Mouse (Mus musculus): ENCODE measurements at regions not wholly inside any gene's neighbourhood (a gene's known extent, or its start where the extent isn't known, plus 50 kb on each side); places are given as distances from the start of the nearest gene placed in this dataset.
"Not testable (repeated sequence)": the region's sequence is repeated elsewhere in the genome, so short reads cannot be mapped to it uniquely, and the experiment has no call there.

DNA sequence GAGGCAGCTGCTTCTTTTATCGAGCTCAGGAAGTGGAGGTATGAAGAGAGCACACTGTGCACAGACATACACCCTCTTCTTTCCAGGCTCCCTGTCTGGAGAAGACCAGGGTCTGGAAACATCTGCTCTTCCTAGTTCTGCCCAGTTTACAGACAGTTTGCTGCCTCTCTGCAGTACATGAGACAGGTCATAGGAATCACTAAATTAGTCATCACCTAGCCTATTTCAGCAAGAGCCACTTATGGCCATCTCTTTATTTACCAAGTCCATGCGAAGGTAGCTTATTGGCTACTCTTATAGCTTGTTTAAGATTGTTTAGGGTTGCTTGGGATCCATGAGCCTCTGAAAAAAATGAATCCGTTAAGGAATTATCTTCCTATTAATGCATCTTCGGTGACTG lies 257.9 kb downstream of the Nfkbiz start:
- H3K9me3 ChIP-seq (replicated peaks; ENCODE audit: low read length), result no peaks in the 10 kb centered on the region
- no peak for DNase-seq (ENCODE audit: low spot score)
- H3K27me3 ChIP-seq (ENCODE audit: insufficient read depth, low read length), result no peaks in the 10 kb centered on the region
- no peak for ATAC-seq (replicated peaks; ENCODE audit: low FRiP score, low read depth)
- 85% methylated on average over 4 of the region's 4 CpGs for WGBS
- H3K4me1 ChIP-seq (replicated peaks; ENCODE audit: insufficient read depth, low read length), result no peaks in the 10 kb centered on the region
- TF ChIP-seq CTCF (IDR thresholded peaks at IDR 0.05; ENCODE audit: low read depth), result no peak
- H3K27ac ChIP-seq, result no peak overlapping the region
- no peak overlapping the region for H3K9ac ChIP-seq (ENCODE audit: low read depth, low read length)
- H3K36me3 ChIP-seq (ENCODE audit: insufficient read depth, low read length), result no peaks in the 10 kb centered on the region
- H3K4me3 ChIP-seq (replicated peaks; ENCODE audit: low read depth, low read length), result no peak overlapping the region
- H3K4me2 ChIP-seq (ENCODE audit: low read length), result no peak overlapping the region

DNA sequence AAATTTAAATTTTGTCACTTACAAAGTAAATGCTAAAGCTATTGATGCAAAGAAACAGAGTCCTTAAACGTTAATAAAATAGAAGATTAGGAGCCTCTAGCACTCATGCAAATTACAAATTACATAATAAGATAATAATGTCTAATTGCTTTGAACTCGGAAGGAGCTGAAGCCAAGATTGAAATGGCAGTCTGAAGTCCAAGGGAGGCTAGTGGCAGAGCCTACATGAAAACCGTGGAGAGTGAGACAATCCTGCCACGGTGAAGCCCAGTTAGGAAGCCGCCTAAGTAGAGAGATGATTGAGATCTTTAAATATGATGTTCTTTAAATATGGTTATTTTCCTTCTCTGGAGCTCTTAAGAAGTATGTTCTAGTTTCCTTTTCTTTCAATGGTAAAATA lies 260.0 kb downstream of the Nfkbiz start:
- Histone ChIP-seq H3K27ac (no peak overlapping the region), H3K4me2 (ENCODE audit: low read length) (no peak overlapping the region), H3K27me3 (ENCODE audit: insufficient read depth, low read length) (no peaks in the 10 kb centered on the region), H3K9ac (ENCODE audit: low read depth, low read length) (no peak overlapping the region), H3K4me3 (replicated peaks; ENCODE audit: low read depth, low read length) (no peak overlapping the region), H3K4me1 (replicated peaks; ENCODE audit: insufficient read depth, low read length) (no peaks in the 10 kb centered on the region), H3K9me3 (replicated peaks; ENCODE audit: low read length) (no peaks in the 10 kb centered on the region), H3K36me3 (ENCODE audit: insufficient read depth, low read length) (no peaks in the 10 kb centered on the region)
- DNase-seq (ENCODE audit: low spot score), result no peak
- WGBS, result 79% methylated on average over 5 of the region's 5 CpGs
- no peak for ATAC-seq (replicated peaks; ENCODE audit: low FRiP score, low read depth)
- TF ChIP-seq CTCF (IDR thresholded peaks at IDR 0.05; ENCODE audit: low read depth), result no peak

DNA sequence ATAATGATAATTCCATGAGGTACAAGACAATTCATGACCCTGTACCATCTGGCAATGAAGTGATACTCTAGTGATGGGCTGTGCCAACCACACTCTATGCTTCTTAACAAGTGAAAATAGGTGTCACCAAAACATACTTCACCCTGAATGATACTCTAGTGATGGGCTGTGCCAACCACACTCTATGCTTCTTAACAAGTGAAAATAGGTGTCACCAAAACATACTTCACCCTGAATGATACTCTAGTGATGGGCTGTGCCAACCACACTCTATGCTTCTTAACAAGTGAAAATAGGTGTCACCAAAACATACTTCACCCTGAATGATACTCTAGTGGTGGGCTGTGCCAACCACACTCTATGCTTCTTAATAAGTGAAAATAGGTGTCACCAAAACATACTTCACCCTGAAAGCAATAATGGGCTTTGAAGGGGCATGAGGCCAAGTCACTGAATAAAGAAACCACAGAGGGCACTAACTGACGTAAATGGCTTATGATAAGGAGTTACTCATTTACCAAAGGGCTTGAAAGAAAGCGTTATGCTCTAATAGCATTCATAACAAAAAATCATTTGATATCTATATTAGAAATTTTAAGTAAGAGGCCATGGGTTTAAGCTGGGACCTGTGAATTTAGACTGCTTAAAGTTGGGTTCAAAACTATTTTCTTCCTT lies 263.0 kb downstream of the Nfkbiz start:
- H3K4me1 ChIP-seq (replicated peaks; ENCODE audit: insufficient read depth, low read length); H3K4me2 ChIP-seq (ENCODE audit: low read length); H3K27ac ChIP-seq; H3K36me3 ChIP-seq (ENCODE audit: insufficient read depth, low read length); H3K9ac ChIP-seq (ENCODE audit: low read depth, low read length); H3K9me3 ChIP-seq (replicated peaks; ENCODE audit: low read length); H3K27me3 ChIP-seq (ENCODE audit: insufficient read depth, low read length); DNase-seq (ENCODE audit: low spot score); H3K4me3 ChIP-seq (replicated peaks; ENCODE audit: low read depth, low read length); ATAC-seq (replicated peaks; ENCODE audit: low FRiP score, low read depth): not testable (repeated sequence)
- 80% methylated on average over 2 of the region's 2 CpGs for WGBS

DNA sequence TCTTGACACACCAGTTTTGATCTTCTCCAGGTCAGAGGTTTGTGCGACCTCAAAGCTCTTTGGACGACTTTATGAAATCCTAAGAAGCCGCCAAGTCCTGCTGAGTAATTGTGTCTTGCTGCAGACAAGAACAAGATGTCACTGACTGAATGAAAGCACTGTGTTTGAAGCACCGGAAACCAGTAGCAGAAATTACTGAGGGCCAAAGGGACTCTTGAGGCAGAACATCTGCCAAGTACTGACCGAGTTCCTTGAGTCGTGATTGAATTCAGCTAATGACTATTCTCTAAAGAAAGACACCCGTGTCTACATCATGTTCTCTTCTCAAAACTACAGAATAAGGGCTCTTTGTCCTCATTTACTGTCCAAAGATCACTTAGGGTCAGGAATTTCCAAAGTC lies 267.6 kb downstream of the Nfkbiz start:
- Histone ChIP-seq H3K9me3 (replicated peaks; ENCODE audit: low read length) (no peaks in the 10 kb centered on the region), H3K27me3 (ENCODE audit: insufficient read depth, low read length) (no peaks in the 10 kb centered on the region), H3K4me3 (replicated peaks; ENCODE audit: low read depth, low read length) (no peak overlapping the region), H3K36me3 (ENCODE audit: insufficient read depth, low read length) (no peaks in the 10 kb centered on the region), H3K4me2 (ENCODE audit: low read length) (no peak overlapping the region), H3K27ac (no peak overlapping the region), H3K4me1 (replicated peaks; ENCODE audit: insufficient read depth, low read length) (0 out of 2 replicates have a peak, but pooled peaks cover 4% of the 10 kb centered on the region), H3K9ac (ENCODE audit: low read depth, low read length) (no peak overlapping the region)
- DNase-seq (ENCODE audit: low spot score) (peak; percentile 84), ATAC-seq (replicated peaks; ENCODE audit: low FRiP score, low read depth) (0 out of 2 replicates have a peak, but pooled peaks have one; percentile 13)
- 55% methylated on average over 7 of the region's 7 CpGs for WGBS
- TF ChIP-seq CTCF (IDR thresholded peaks at IDR 0.05; ENCODE audit: low read depth), result no peak

DNA sequence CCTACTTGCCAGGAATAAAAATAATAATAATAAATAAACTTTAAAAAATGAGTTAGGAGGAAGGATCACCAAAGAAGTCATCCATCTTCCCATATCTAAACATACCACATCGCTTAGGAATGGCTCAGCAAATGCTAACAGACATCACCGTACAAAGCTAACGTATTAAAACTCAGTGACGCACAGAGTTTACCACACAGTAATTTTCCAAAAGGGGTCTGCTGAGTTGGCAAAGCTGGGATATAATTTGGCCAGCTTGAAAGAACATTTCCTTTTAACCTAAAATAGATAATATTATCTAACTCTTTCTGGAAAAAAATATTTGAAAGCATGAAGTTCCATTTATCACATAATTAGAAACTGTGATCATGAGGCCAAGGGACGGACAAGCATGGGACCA lies 268.6 kb downstream of the Nfkbiz start:
- no peak overlapping the region for H3K4me3 ChIP-seq (replicated peaks; ENCODE audit: low read depth, low read length)
- H3K9ac ChIP-seq (ENCODE audit: low read depth, low read length), result no peak overlapping the region
- H3K4me2 ChIP-seq (ENCODE audit: low read length), result no peak overlapping the region
- H3K36me3 ChIP-seq (ENCODE audit: insufficient read depth, low read length), result no peaks in the 10 kb centered on the region
- ATAC-seq (replicated peaks; ENCODE audit: low FRiP score, low read depth) (no peak), DNase-seq (ENCODE audit: low spot score) (no peak)
- TF ChIP-seq CTCF (IDR thresholded peaks at IDR 0.05; ENCODE audit: low read depth), result no peak
- no peaks in the 10 kb centered on the region for H3K27me3 ChIP-seq (ENCODE audit: insufficient read depth, low read length)
- H3K4me1 ChIP-seq (replicated peaks; ENCODE audit: insufficient read depth, low read length), result 0 out of 2 replicates have a peak, but pooled peaks cover 4% of the 10 kb centered on the region
- H3K9me3 ChIP-seq (replicated peaks; ENCODE audit: low read length), result no peaks in the 10 kb centered on the region
- WGBS, result 73% methylated on average over 5 of the region's 5 CpGs
- no peak overlapping the region for H3K27ac ChIP-seq

DNA sequence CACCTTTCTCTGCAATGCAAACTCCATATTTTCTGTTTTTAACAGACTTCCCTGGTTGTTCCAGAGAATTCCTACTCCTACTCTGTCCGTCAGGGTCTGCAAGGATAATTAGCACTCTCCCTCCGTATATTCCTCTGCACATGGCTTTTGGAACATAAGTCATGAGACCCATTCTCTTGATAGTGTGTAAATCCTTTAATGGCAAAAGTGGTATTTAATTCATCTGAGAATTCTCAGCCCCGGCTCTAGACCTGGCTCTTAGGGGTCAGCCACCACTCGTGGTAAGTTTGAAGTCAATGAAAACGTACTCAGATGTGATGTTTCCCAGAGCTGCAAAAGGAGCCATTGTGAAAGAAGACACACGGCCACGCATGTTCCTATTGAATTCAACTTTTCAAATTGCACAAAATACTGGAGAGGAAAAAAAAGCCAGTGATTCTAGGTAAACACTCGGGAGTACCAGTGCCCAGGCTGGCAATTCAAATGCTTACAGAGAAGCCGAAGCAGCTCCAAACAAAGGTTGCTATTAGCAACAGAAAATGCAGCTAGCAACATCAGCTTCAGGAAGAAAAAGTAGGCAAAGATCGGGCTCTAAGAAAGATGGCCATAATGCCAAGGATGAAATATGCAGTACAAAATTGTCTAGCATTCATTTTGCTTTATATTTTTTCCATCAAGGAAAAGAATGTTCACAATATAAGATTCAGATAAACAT lies 258.2 kb upstream of the Zpld1 start:
- Histone ChIP-seq H3K4me2 (ENCODE audit: low read length) (no peak overlapping the region), H3K27ac (no peak overlapping the region), H3K4me1 (replicated peaks; ENCODE audit: insufficient read depth, low read length) (no peaks in the 10 kb centered on the region), H3K36me3 (ENCODE audit: insufficient read depth, low read length) (no peaks in the 10 kb centered on the region), H3K27me3 (ENCODE audit: insufficient read depth, low read length) (no peaks in the 10 kb centered on the region), H3K9me3 (replicated peaks; ENCODE audit: low read length) (no peaks in the 10 kb centered on the region), H3K9ac (ENCODE audit: low read depth, low read length) (no peak overlapping the region), H3K4me3 (replicated peaks; ENCODE audit: low read depth, low read length) (no peak overlapping the region)
- WGBS, result 62% methylated on average over 10 of the region's 10 CpGs
- DNase-seq (ENCODE audit: low spot score) (no peak), ATAC-seq (replicated peaks; ENCODE audit: low FRiP score, low read depth) (no peak)
- no peak for TF ChIP-seq CTCF (IDR thresholded peaks at IDR 0.05; ENCODE audit: low read depth)
